Mouse (Mus musculus) megakaryocyte-erythroid progenitor cell, adult 5-6 weeks (primary cell): Measurements from ENCODE around the gene Mrps12. TPM values are rescaled to one million over a fixed set of nuclear protein-coding genes. Genes with fewer than 3 reads are reported as not detected.

ENCODE experiments used
- ATAC-seq: replicated peaks from 2 replicates; pipeline ENCODE4 v1.8.0; 2016; ENCODE audit warnings: mild to moderate bottlenecking, inconsistent platforms; ENCODE audit not compliant: severe bottlenecking, poor library complexity, low FRiP score, low TSS enrichment
- total RNA-seq, 2 experiments: library from RNA; stranded (forward) in 1 of 2; stranded (reverse) in 1 of 2; fragments of 200-1000, 215-1000 nt in 1 of 2; fragments of >200 nt in 1 of 2; fragmentation: Nextera tagmentation in 1 of 2; gene quantifications; 2 replicates each; pipeline ENCODE4 v1.2.3; 2014 to 2017

The Mrps12 gene
- total RNA-seq, 2 experiments from 2014 or later = 55.9 to 152 TPM

- ATAC-seq = peak; percentile 83
These were observed 24.7 kb upstream of the Mrps12 start, which contains the start of gene Sirt2 for GRCm38 (mm10) chr7:28766173-28766879. Sirt2 (plus strand) TSS chr7:28766735.

DNA sequence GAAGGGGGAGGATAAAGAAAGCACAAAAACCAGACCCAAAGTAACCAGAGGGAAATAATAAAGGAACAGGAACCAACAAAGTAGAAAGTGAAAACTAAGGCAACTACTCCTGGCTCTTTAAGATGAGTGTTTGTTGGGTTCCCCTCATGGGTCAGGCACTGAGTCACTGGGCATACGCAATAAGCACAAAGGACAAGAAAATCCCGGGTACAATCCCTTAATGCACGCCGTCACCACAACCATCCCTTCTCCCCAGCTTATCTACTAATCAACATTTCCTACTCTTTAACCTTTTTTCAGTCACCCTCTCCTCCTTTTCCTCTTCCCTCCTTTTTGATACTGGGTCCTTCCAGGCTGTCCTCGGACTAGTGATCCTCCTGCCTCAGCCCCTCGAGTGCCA, 23.6 kb upstream of the Mrps12 start:
- no peak for ATAC-seq

DNA sequence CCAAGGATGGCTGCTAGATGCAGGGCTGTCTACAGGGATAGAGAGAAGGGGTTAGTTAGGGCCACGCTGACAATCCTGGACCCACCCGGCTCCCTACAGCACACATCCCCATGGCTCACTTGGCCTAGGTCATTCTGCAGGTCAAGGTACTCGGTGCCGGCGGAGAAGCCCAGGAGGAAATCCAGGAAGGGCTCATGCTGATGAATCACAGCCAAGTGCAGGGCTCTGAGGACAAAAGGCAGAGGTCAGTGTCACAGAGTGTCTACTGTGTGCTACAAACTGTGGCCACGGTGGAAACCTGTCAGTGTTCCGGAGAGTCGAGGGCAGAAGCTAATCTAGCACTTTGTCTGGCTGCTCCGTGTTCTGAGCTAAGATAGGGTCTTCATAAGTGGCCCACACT, 20.3 kb upstream of the Mrps12 start:
- ATAC-seq = no peak

DNA sequence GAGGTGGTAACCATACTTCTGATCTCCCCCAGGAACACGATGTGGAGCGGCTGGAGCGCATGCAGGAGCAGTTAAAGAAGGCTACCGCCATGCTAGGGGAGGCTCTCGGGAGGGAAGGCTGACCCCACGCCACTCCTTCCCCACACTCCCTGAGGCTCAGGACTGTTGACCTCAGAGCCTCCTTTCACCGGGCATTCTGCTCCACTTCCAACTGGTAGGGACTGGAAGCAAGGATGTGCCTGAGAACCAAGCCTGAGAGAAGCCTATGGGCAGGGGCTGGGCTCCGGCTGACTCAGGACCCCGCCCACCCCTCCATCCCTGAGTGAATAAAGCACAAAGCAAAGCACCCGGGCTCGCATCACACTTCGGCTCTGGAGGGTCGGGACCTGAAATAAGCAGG, 17.0 kb upstream of the Mrps12 start:
- ATAC-seq = no peak

DNA sequence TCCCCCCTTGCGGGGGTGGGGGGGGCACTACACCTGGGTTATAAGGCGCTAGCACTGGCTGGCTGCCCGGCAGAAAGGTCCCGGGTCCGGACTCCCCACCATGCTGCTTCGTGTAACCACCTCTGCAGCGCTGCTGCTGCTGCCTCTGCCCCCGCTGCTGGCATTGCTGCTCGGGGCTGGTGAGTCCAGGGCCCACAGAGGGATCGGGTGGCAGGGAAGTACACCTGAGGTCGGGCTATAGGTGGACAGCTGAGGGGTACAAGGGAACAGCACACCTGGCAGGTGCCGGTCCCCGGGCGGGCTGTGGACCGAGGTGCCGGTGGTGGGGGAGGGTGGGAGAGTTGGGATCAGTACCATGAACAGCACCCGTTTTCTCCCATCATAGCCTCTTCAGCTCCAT, 14.5 kb upstream of the Mrps12 start, which contains the start of gene Ccer2:
TSS of gene Ccer2 (plus strand) at position 96 of the 400 bp plus-strand sequence.
- no peak for ATAC-seq

GRCm38 (mm10) chr7:28749935-28750334, 8.3 kb upstream of the Mrps12 start:
- ATAC-seq = no peak

- ATAC-seq = peak; percentile 1; the same call in 1 of the 2 replicates
These were observed 282 bp downstream of the Mrps12 start for GRCm38 (mm10) chr7:28741368-28741708.

GRCm38 (mm10) chr7:28740949-28741348, 671 bp downstream of the Mrps12 start:
- no peak; the same call in 1 of the 2 replicates for ATAC-seq

- no peak for ATAC-seq
These were observed 1.8 kb downstream of the Mrps12 start for GRCm38 (mm10) chr7:28739829-28740228.

DNA sequence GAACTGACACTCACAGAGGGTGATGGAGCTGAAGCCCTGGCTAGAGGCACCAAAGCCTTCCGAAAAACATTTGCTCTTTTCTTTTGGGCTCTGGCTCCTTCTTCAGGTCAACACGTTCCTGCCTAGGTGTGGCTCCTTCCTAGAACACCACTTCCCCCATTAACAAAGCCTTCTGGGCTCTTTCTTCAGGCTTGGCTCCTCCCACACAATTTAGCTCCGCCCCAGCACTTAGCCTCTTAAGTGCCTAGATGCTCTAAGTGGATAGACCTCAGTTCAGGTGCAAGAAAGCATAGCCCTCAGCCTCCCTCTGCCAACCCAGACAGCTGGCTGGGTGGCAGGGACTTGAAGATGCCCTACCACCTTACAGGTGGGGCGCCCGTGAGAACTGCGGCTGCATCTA, 5.9 kb downstream of the Mrps12 start:
- ATAC-seq = no peak

GRCm38 (mm10) chr7:28733211-28733610, 8.4 kb downstream of the Mrps12 start:
- no peak for ATAC-seq

DNA sequence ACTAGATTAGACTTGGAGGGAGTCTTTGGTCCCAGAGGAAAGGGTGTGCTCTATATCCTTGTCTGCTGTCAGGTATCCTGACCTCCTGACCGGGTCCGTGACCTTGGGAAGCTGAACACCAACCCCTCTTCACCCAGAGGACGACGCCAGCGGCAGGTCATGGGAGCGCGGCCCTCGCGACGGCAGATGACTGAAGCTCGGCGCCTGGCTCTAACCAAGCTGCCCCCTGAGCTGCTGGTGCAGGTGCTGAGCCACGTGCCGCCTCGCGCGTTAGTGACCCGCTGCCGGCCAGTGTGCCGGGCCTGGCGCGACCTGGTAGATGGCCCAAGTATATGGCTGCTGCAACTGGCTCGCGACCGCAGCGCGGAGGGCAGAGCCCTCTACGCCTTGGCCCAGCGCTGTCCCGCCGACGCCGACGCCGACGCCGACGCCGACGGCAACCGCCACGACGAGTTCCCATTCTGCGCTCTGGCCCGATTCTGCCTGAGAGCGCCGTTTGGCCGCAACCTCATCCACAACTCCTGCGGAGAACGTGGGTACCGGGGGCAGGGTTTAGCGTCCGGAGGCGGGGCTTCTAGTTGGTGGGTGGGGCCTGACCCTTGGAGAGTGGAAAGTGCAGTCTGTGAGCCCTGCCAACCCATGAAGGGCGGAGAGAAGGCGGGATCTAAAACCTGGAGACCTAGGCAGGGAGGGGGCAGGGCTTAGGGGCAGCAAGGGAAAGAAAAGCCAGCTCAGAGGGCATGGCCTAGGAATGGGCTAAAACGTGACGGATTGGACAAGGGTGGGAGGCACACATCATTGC, 9.1 kb downstream of the Mrps12 start:
- ATAC-seq = peak; percentile 97

GRCm38 (mm10) chr7:28727649-28728340, 13.8 kb downstream of the Mrps12 start:
- ATAC-seq = no peak

DNA sequence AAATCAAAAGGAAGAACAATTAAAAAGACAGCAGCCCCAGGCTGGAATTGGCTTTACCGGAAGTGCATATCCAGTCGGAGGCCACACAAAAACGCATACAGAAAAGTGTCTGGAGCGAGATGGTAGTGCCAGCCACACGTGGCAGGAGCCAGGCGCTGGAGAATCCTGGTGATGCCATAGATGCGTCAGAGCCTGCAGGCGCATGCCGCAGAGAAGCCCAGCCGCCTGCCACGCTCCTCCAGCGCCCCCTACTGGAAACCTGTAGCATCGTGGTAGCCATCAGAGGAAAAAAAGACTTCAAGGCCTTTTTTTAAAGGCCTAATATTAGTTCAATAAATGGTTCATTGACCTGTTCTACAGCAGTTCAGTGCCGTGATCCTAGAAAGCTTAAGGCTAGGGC, 15.0 kb downstream of the Mrps12 start:
- peak; percentile 68; the same call in 1 of the 2 replicates for ATAC-seq

- no peak for ATAC-seq
These were observed 17.0 kb downstream of the Mrps12 start for GRCm38 (mm10) chr7:28724613-28725012.

GRCm38 (mm10) chr7:28722079-28722478, 19.5 kb downstream of the Mrps12 start:
- ATAC-seq = no peak

DNA sequence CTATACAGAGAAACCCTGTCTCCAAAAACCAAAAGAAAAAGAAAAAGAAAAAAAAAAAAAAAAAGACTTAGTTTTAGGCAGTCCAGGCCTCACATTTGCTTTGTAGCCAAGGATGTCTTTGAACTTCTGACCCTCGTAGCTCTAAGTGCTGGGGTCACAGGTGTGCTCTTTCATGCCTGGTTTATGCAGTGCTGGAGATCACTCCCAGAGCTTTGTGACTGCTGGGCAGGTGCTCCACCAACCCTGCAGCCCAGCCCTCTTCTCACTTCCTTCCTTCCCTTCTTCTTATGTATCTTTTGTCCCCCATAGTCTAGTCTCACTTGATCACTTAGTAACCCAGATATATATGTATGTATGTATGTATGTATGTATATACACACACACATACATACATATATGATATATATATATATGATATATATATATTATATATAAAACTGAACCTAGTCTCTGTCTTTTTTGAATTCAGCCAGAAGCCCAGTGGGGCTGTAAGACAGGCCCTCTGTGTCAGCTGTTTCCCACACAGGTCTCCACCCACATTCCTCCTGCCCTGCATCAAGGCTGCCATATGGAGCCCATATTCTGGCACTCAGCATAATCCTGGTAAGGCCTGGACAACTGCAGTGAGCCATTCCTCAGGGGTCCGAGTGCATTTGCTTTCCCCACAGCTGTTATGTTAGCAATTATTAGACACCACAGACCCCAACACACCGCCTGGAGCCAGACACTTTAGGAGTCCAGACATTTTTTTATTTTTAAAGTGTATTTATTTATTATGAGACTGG, 20.7 kb downstream of the Mrps12 start:
- ATAC-seq = no peak

GRCm38 (mm10) chr7:28719650-28720049, 22.0 kb downstream of the Mrps12 start:
- ATAC-seq = no peak

DNA sequence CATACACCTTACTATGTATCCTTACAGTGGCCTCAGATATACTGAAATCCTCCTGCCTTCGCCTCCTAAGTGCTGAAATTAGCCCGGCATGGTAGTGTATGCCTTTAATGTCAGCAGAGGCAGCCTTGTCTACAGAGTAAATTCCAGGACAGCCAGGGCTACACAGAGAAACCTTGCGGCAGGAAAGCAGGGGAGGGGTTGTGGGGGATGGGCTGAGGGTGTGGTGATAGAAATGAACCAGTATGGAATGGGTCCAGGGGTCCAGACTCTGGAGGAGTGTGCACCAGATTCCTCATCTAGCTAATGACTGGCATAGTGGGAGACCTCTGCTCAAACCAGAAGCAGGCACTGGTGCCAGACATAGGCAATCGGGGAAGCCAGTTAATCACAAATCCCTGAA, 22.5 kb downstream of the Mrps12 start:
- ATAC-seq = no peak
